Mouse (Mus musculus) kidney, postnatal 25 days (tissue): ENCODE results near the gene Smgc.
A peak's percentile ranks its signal among the peaks of the same experiment; 100 is the strongest.
"Not testable (repeated sequence)": the region's sequence is repeated elsewhere in the genome, so short reads cannot be mapped to it uniquely, and the experiment has no call there.

Source experiments
- DNase-seq, 2 experiments: peaks; one replicate each; pipeline ENCODE4 v3.0.0; 2021; ENCODE audit warnings: mixed read lengths in 2 of 2

The Smgc gene

GRCm38 (mm10) chr15:91837965-91838364, at the start of gene Smgc:
Gene Smgc, plus strand, starts transcription at chr15:91838265.
- no peak for DNase-seq

GRCm38 (mm10) chr15:91788338-91788737, 49.7 kb upstream of the Smgc start:
- DNase-seq = no peak

- no peak for DNase-seq
Measured at GRCm38 (mm10) chr15:91806463-91806862, 31.6 kb upstream of the Smgc start.

GRCm38 (mm10) chr15:91835319-91835718, 2.7 kb upstream of the Smgc start:
- no peak for DNase-seq

GRCm38 (mm10) chr15:91864130-91864529, 26.1 kb downstream of the Smgc start:
- DNase-seq = not testable (repeated sequence)

GRCm38 (mm10) chr15:91900245-91900644, 62.2 kb downstream of the Smgc start:
- DNase-seq = peak in 1 of 2 experiments; percentile 44

- DNase-seq = peak; percentile 11 to 75
Measured at GRCm38 (mm10) chr15:91907046-91907445, 69.0 kb downstream of the Smgc start.
